Mouse (Mus musculus) mouse embryonic stem cell (cell line): Measurements from ENCODE around the gene Zfp39.

Source experiments
- in situ Hi-C, 2 experiments: fragments of 300-500 bp; cut with MboI; formaldehyde crosslinking; loops; 1 replicate in 1 of 2; 3 replicates in 1 of 2; pipeline ENCODE4 v1.14.3; 2019 to 2020; ENCODE audit warnings: low sequenced_read_pairs in 2 of 2, low pct_unique_long_range_greater_than_20kb in 1 of 2, mixed read lengths in 1 of 2; ENCODE audit not compliant: unreplicated experiment in 1 of 2

Gene Zfp39

DNA sequence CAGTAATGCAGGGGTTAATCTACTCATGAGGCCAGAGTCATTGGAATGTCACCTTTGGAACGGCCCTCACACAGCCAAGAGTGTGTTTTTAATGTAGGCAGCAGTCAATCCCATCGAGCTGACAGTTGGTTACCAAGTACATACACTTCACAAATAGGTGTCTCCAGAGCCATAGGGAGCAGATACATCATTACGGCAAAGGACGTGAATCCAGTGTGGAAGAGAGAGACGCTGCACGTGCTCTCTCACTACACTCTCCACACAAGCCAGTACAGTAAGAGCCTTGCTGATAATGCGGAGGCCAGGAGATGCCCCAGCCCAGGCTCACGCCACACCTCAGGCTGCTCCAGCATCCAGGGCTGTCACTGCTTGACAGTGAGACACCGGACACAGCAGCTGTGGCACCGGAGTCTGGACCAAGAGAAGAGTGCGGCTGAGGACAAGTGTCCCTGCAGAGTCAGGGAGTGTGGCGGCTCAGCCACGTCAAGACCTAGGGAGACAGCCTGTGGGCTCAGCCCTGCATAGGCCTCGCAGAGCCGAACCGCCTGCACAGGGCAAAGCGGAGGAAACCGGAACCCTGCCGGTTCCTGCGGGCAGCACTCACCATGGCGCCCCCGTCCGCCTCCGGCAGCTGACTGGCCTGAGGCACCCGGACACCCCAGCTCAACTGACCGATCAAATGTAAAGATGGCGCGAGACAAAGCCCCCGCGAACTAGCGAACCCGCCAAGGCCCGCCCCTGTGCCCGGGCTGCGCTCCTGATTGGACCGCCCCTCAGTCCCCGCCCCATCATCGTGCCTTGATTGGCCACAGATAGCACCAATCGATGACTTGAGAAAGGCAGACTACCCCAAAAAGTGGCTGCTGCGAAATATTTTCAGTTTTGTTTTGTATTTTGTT is at the start of gene Zfp39:
Gene Zfp39, minus strand, starts transcription at position 715 of the 899 bp plus-strand sequence.
- in situ Hi-C loops = no loop called here

DNA sequence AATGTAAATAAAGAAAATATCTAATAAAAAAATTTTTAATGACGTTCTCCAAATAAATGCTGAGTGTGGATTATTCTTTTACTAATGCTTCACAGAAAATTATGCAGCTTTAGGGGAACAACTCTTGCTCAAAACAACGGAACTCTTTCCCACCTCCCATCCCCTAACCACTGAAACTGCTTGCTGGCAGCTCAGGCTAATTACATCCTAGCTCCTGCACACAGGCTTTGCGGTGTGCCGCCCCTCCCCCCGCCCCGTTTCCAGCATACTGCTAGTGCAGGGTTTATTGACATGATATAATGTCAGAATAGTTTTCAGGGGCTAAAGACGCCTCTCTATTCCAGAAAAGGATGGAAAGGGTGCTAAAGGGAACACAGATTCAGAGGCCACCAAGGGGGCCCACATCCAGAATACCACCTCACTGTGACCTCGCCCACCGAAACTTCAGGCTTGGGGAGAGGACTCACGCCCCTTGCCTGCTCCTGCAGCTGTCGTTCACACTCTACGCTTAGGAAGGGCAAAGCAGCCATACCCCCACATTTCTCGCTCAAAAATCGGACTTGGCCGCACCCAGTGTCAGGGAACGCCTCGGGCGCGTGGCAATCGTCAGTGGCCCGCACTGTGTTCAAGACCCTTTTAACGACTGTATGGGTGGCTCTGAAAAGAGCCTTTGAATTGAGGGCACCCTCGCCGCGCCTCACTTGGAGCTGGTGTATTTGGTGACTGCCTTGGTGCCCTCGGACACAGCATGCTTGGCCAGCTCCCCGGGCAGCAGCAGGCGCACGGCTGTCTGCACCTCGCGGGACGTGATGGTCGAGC is 49.5 kb upstream of the Zfp39 start:
- in situ Hi-C loops = no loop called here

DNA sequence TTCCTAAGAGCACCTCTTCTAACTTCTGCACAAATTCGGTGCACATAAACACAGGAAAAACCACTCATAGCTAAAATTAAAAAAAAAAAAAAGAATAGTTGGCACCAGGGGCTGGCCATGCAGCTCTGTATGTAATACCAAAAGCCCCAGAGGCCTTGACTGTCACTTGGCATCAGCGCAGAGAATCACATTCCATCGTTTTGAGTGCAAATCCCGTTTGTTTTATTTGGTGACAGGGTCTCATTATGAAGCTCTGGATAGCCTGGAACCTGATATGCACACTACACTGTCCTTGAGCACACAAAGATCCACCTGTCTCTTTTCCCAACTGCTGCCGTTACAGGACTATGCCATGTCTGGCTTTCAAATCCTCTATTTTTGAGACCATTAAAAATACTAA is 47.2 kb upstream of the Zfp39 start:
- in situ Hi-C loops = no loop called here

DNA sequence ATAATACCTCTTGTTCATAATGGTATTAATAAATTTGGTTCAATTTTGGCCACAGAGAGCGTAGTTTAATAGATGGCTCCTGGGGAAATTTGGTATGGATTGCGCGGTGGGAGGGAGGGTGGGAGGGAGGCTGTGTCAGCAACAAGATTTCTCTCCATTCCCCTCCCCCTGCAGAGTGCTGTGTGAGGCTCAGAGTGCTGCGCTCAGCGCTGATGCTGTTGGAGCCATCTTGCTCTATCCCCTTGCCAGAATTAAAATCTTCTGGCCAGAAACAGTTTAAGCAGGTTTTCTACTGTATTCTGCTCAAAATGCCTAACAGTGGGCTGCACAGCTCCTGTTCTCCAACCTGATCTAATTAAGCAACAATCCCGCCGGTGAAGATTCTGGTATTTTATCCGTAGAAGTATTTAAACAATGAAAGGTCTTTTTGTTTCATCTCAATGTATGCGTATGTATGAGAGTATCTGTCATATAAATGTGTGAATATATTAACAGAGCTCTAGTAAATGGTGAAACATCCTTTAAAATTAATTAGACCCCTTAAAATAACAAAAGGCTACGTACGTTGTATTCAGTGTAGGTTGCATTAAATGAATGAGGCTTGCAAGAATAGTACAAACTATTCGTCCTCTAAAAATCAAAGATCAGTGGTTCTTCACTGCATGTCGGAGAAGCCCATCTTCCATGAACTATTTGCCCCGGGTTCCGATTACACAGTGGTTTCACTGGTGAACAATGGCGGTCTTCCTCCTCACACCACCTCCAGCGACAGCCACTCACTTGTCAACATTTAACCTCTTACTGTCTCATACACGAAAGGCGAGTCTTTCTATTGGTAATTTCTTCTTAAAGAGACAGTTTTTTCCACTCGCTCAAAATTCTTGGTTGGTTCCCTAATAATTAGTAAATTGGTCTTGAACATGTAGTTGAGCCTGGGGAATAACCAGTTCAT is 45.7 kb upstream of the Zfp39 start:
- in situ Hi-C loops = no loop called here

DNA sequence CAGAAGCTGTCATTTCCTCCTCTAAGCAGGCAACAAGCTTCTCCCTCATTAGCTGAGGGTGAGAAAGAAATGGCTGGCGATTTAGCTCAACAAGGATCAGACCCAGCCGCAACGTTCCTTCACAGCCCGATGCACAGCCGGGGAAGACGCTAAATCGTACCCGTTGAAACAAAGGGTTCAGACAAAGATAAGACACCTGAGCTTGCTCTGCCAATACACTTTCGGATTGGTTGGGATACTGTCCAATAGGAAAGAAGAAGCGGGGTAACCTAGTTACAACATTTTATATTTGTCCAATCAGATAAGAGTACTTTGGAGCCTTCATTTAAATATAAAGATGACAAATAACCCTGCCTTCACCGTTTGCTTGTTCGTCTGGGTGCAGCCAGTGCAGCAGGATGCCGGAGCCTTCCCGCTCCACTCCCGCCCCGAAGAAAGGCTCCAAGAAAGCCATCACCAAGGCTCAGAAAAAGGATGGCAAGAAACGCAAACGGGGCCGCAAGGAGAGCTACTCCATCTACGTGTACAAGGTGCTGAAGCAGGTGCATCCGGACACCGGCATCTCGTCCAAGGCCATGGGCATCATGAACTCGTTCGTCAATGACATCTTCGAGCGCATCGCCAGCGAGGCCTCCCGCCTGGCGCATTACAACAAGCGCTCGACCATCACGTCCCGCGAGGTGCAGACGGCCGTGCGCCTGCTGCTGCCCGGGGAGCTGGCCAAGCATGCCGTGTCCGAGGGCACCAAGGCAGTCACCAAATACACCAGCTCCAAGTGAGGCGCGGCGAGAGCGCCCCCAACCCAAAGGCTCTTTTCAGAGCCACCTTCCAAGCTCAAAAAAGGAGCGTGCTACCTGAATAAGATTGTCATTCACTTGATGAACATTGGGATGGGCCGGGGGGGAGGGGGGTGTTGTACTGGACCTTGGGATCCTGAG is 44.8 kb upstream of the Zfp39 start, which contains the start of gene Hist3h2ba:
Gene Hist3h2ba, plus strand, starts transcription at position 379 of the 938 bp plus-strand sequence.
- in situ Hi-C loops = no loop called here

DNA sequence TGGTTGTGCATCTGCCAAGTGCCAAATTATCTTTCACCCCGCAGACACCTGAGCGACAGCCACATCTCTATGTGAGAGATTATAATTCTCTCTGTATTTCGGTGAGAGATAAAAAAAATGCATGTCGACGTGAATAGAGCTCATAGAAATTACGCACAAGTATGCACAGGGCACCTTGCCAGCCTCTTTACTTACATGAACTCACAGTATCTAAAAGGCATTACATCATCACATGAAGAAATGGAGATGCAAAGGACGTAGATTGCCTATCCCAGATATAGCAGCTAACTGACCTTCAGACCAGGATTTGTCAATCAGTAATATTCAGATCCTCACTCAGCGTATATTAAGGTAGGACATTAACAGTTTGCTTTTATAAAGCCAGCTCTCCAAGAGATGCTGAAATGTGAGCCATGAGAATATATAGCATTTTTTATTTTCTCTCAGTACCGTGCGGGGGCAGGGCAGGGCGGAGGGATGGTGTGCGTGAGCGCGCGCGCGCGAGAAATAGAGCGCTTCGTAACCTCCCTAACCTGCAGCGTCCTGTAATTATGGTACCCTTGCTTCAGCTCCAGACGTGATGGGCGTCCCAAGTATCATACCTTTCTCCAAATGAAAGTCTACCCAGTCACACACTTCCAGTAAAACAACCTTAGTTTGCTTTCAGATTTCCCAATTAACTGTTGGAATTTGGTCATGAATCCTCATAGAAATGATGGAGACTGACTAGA is 43.9 kb upstream of the Zfp39 start:
- in situ Hi-C loops = no loop called here

DNA sequence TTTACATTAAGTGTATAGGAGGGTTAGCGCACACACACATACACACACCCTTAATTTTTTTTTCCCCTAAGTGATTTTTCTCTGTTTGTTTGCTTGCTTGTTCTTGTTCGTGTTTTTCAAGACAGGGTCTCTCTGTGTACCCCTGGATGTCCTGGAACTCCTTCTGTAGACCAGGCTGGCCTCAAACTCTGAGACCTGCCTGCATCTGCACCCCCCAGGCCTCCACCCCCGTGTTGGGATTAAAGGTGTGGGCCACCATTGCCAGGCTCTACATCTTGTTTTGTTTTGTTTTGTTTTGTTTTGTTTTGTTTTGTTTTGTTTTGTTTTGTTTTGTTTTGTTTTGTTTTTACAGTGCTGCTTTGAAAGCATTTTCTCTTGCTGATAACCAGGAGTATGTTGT is 43.3 kb upstream of the Zfp39 start:
- in situ Hi-C loops = no loop called here

DNA sequence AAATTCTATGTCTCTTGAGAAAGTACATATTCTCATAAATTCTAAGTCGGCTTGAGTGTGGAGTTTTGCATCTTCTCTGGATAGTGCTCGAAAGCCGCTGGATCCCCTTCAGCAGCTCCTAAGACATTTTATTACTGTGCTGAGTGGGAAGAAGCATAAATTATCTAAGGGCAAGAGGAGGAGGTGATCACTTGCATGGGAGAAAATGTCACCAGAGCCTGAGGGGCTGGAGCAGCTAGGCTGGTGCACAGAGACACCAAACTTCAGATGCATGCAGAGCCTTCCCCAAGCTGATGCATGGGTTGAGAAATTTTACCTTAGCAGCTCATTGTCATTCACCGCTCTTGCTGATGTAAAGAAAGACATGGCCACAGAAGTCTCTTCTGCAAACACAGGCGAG is 40.1 kb upstream of the Zfp39 start:
- in situ Hi-C loops = no loop called here

DNA sequence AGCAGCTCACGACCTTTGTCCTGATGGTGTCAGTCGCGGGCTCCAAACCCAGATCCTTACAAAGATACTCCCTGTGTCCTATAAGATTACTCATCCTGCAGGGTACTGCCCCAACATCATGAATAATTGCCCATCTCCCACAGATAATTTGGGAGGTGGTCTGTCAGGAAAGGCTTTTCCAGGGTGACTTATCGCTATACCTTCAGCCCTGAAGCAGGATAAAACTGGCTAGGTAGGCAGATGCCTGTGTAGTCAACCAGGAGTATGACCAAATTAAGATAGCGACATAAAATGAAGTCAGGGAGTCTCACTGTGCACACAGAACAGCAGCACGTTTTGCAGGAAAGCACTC is 35.0 kb upstream of the Zfp39 start:
- in situ Hi-C loops = no loop called here

DNA sequence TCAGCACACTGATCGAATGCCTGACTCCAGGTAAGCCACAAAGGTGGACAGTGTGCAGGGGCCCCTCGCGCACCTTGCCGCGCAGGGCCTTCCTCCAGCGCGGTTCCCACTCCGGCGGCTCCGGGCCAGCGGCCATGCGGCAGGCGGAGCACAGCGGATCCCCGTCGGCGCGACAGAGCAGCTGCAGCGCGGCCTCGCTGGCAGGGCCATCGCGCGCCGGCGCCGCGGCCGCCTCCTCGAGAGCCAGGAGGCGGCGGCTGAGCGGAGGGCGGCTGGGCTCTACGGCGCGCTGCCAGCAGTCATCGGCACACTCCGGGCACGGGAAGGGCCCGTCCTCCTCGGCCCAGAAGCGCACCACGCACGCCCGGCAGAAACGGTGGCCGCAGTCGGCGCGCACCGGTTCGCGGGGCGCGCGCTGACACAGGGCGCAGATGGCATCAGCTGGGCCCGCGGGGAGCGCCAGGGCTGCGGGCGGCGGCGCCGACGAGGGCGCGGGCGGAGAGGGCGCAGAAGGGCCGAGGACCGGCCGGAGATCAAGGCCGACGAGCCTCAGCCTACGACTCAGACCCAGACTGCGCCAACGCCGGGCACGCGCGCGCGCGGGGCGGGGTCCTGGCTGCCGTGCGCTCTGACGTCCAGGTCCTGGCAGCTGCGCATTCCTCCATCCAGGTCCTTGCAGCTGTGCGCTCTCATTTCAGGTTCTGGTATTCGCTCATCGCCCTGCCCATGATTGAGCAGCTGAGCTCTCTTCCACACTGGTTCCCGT is 34.5 kb upstream of the Zfp39 start, which contains the start of gene Rnf187:
Gene Rnf187, minus strand, starts transcription at position 595 of the 766 bp plus-strand sequence.
- in situ Hi-C loops = no loop called here

DNA sequence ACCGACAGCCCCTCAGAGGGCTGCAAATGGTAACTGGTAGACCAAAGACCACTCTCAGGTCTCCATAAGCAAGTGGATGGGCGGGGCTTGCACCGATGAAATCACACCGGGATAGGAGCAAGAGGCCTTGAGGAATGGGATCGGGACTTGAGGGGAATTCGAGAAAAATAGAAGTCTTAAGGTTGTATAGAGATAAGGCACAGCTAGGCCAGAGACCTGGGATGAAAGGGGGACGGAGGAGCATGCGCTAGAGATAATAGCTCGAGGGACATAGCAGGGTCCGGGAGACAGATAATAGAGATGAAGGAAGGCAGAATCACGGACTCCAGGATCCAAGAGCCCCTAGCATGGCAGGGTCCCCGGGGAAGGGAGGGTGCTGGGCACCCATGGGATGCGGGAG is 33.9 kb upstream of the Zfp39 start:
- in situ Hi-C loops = no loop called here

DNA sequence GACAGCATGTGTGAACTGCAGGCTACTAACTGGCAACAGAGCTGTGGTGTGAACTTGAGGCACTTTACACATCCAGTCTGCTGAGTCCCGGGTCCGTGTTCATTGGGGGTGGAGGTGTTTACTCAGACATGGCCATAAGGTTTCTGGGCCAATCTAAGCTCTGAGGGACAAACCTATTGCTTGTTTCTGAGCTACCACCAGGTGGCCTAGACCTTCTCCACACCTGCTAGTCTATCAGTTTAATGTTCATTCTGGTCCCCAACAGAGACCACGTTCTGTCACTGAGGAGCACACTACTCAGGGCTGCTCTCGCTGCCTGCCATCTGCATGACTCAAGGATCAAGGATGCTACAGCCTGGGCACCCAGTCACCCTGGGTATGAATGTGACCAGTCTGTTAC is 27.6 kb upstream of the Zfp39 start:
- in situ Hi-C loops = no loop called here

DNA sequence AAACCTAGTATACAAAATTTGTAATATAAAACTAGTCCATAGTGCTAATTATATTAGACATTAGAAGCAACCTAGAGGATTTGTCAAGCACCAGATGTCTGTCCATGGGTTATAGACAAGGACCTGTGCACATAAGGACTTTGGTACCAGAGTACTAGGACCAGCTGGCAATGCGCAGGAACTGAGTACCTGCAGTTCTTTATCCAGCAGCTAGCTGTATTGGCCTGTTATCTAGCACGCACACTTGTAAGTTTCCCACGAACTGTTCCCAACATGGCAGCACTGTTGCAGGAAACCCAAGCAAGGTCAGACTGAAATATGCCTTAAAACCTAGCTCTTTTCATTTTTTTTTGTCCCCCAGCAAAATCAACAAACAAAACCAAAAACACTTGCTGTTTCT is 26.2 kb upstream of the Zfp39 start:
- in situ Hi-C loops = no loop called here

DNA sequence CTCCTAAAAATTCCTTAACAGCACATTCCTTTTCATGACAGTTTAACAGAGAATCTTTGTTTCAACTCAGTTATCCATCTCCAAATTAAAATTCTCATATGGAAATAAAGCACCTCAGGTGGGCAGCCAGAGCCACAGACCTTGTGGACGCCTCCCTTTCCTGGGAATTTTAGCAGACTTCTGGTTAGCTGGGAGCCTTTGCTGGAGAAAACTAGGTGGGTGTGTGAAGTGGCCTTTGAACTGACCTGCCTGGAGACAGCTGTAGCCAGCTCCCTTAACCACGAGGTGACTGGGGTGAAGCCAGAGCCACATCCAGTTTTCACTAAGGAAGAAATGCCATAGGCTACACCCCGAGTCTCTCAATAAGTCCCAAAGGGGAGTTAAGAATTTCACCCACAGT is 25.6 kb upstream of the Zfp39 start:
- in situ Hi-C loops = no loop called here

DNA sequence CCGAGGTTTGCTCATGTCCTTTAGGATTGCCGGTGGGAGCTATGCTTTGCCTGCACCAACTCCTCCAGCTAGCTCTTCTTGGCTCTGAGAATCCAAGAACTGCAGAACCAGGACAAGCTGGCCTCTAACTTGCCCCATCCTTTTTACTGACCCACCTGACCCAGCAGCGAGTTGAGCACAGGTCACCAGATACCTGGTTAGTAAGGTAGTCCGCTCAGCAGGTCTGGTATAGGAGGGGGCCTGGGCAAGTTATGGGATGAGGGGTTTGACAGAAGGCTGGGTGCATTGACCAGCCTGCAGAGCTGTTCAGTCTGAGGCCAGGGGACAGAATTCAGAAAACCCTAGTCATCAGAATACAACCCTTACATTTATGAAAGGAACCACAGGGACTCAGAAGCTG is 25.0 kb upstream of the Zfp39 start:
- in situ Hi-C loops = no loop called here
